28 mouse cellular contexts compared by ENCODE assay signal in the genomic region with DNA sequence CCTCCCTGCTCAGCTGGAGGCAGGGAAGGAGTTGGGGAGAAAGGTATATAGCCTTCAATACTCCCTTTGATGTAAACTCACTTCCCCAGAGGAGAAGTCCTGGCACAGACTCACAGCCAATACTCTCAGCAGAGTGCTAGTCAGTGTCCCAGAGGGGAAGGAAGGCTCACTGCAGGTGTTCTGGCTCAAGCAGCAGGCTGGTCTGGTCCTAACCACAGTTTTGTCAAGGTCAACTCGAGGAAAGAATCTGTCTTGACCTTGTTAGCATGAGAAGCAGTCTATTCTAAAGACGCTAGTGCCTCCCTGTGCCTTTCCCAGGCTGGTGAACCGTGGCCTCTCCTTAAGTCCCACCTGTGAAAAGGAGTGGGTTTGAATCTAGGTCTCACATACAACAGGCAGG. TPM values are rescaled to one million over a fixed set of nuclear protein-coding genes. Genes with fewer than 3 reads are reported as not detected.
DNase-seq lines count a peak whose midpoint lies in the region; ATAC-seq and TF ChIP-seq lines count a peak whose summit lies in the region.
"Had no signal": no experiment of that assay in that cellular context is flagged by ENCODE, and none has a peak within 500 bp of the region (broad histone marks: within the 10 kb centered on the region; RNA-seq: fewer than 3 reads in every experiment).

No protein-coding gene starts in this region.

- no peak for TF ChIP-seq CTCF in gastrocnemius, adult 2 months (IDR thresholded peaks at IDR 0.05)

- H3K4me3 ChIP-seq in gastrocnemius, adult 2 months = no peak overlapping the region
- H3K4me3 ChIP-seq in heart, embryonic 13.5 days = no peak overlapping the region
- no peak overlapping the region for H3K4me3 ChIP-seq in embryonic facial prominence, embryonic 10.5 days
- no peak overlapping the region for H3K4me3 ChIP-seq in liver, embryonic 11.5 days (ENCODE audit: low read depth, low read length)
- H3K4me3 ChIP-seq: embryonic facial prominence, embryonic 12.5 days; hindbrain, embryonic 10.5 days; hindbrain, embryonic 15.5 days; liver, embryonic 12.5 days; midbrain, embryonic 13.5 days; neural tube, embryonic 13.5 days had no signal

- no peaks in the 10 kb centered on the region for H3K9me3 ChIP-seq in heart, embryonic 13.5 days
- H3K9me3 ChIP-seq in embryonic facial prominence, embryonic 10.5 days = no peaks in the 10 kb centered on the region
- H3K9me3 ChIP-seq in liver, embryonic 11.5 days (ENCODE audit: control insufficient read depth, low read length) = no peaks in the 10 kb centered on the region
- H3K9me3 ChIP-seq: embryonic facial prominence, embryonic 12.5 days; hindbrain, embryonic 10.5 days; hindbrain, embryonic 15.5 days; liver, embryonic 12.5 days; midbrain, embryonic 13.5 days; neural tube, embryonic 13.5 days had no signal

- 0 out of 2 replicates have a peak overlapping the region, but pooled peaks have one; percentile 8 for H3K9ac ChIP-seq in heart, embryonic 13.5 days
- H3K9ac ChIP-seq in liver, embryonic 11.5 days (ENCODE audit: low read depth, low read length) = no peak overlapping the region
- H3K9ac ChIP-seq: embryonic facial prominence, embryonic 12.5 days; hindbrain, embryonic 15.5 days; liver, embryonic 12.5 days; liver, postnatal 0 days; midbrain, embryonic 13.5 days; neural tube, embryonic 13.5 days had no signal

- no peaks in the 10 kb centered on the region for H3K36me3 ChIP-seq in heart, embryonic 13.5 days
- no peaks in the 10 kb centered on the region for H3K36me3 ChIP-seq in embryonic facial prominence, embryonic 10.5 days (replicated peaks)
- H3K36me3 ChIP-seq in liver, embryonic 11.5 days (ENCODE audit: control insufficient read depth, insufficient read depth, low read length) = no peaks in the 10 kb centered on the region
- H3K36me3 ChIP-seq: embryonic facial prominence, embryonic 12.5 days; hindbrain, embryonic 10.5 days; hindbrain, embryonic 15.5 days; liver, embryonic 12.5 days; midbrain, embryonic 13.5 days; neural tube, embryonic 13.5 days had no signal

- peaks cover 37% of the 10 kb centered on the region for H3K4me1 ChIP-seq in heart, embryonic 13.5 days
- peaks cover 41% of the 10 kb centered on the region for H3K4me1 ChIP-seq in embryonic facial prominence, embryonic 10.5 days
- peaks cover 13% of the 10 kb centered on the region for H3K4me1 ChIP-seq in liver, embryonic 11.5 days (replicated peaks; ENCODE audit: control insufficient read depth, insufficient read depth, low read length)
- H3K4me1 ChIP-seq: midbrain, embryonic 13.5 days had no signal

- H3K27ac ChIP-seq in gastrocnemius, adult 2 months = 0 out of 2 replicates have a peak overlapping the region, but pooled peaks have one; percentile 16
- H3K27ac ChIP-seq in heart, embryonic 13.5 days (replicated peaks) = no peak overlapping the region
- H3K27ac ChIP-seq in embryonic facial prominence, embryonic 10.5 days (replicated peaks) = peak overlapping the region; percentile 21; the same call in 1 of the 2 replicates
- H3K27ac ChIP-seq in liver, embryonic 11.5 days (ENCODE audit: low read depth, low read length) = no peak overlapping the region
- H3K27ac ChIP-seq: embryonic facial prominence, embryonic 12.5 days; hindbrain, embryonic 10.5 days; hindbrain, embryonic 15.5 days; liver, embryonic 12.5 days; midbrain, embryonic 13.5 days; neural tube, embryonic 13.5 days had no signal

- no peak for ATAC-seq in heart, embryonic 13.5 days (ENCODE audit: extremely low read depth, insufficient number of reproducible peaks, low FRiP score, low TSS enrichment)
- no peak for ATAC-seq in liver, embryonic 11.5 days (replicated peaks; ENCODE audit: low FRiP score)
- ATAC-seq: CD4-positive, CD25-positive, alpha-beta regulatory T cell, adult 4 months; forebrain, embryonic 16.5 days; inflammation-experienced regulatory T-cells, adult 6 months; liver, embryonic 12.5 days; liver, postnatal 0 days; midbrain, embryonic 13.5 days had no signal

- no peaks in the 10 kb centered on the region for H3K27me3 ChIP-seq in heart, embryonic 13.5 days (replicated peaks)
- no peaks in the 10 kb centered on the region for H3K27me3 ChIP-seq in embryonic facial prominence, embryonic 10.5 days (replicated peaks; ENCODE audit: low read depth, poor library complexity, severe bottlenecking)
- H3K27me3 ChIP-seq in liver, embryonic 11.5 days (replicated peaks; ENCODE audit: control insufficient read depth, insufficient read depth, low read length) = no peaks in the 10 kb centered on the region
- H3K27me3 ChIP-seq: embryonic facial prominence, embryonic 12.5 days; hindbrain, embryonic 15.5 days; liver, embryonic 12.5 days; neural tube, embryonic 13.5 days had no signal

- no peak overlapping the region for H3K4me2 ChIP-seq in heart, embryonic 13.5 days
- no peak overlapping the region for H3K4me2 ChIP-seq in liver, embryonic 11.5 days
- H3K4me2 ChIP-seq: embryonic facial prominence, embryonic 12.5 days; hindbrain, embryonic 15.5 days; liver, embryonic 12.5 days; midbrain, embryonic 13.5 days; neural tube, embryonic 13.5 days had no signal

- intact Hi-C loops in gastrocnemius, adult 2 months (cut with DNase I) = loop anchor here (10.0 kb wide), 2 partner anchors 130 to 170 kb away; no protein-coding TSS in a partner anchor

- no peak for DNase-seq in gastrocnemius, adult 2 months
- no peak for DNase-seq in gastrocnemius, postnatal 25 days
- DNase-seq in heart, adult 8-10 months (ENCODE audit: low spot score) = no peak
- peak; percentile 21 for DNase-seq in 416B (ENCODE audit: low read depth)
- no peak for DNase-seq in embryonic facial prominence, embryonic 10.5 days (ENCODE audit: low spot score)
- no peak for DNase-seq in liver, embryonic 11.5 days (ENCODE audit: low spot score)
- DNase-seq: adrenal gland, postnatal 10 days; cerebellum, adult 9-10 months; cerebellum, postnatal 36 days; gastrocnemius, postnatal 10 days; kidney, adult 2 months; kidney, postnatal 10 days; layer of hippocampus, postnatal 36 days; liver, postnatal 0 days; lung, postnatal 4 days; right cerebral cortex, postnatal 4 days; thymus, adult 2 months; thymus, postnatal 36 days had no signal

- 39% methylated on average over 3 of the region's 3 CpGs for WGBS in heart, embryonic 13.5 days
- WGBS in embryonic facial prominence, embryonic 10.5 days = 30% methylated on average over 3 of the region's 3 CpGs
- WGBS in liver, embryonic 11.5 days = 33% methylated on average over 3 of the region's 3 CpGs

RNA-seq across cellular contexts. Expression of a gene that starts 30.6 kb away (rescaled TPM):
- under 1 TPM; 0.31 to 0.47 TPM for total RNA-seq in gastrocnemius, adult 2 months (2021)
- under 1 TPM; 0.31 to 0.46 TPM for total RNA-seq in gastrocnemius, postnatal 25 days (2021)
- polyA plus RNA-seq in heart, embryonic 13.5 days (2015; fragmentation: Nextera tagmentation; extraction: Ambion mirVana) = 25.5 and 26.3 TPM in 2 replicates
- total RNA-seq in heart, adult 8-10 months (2022) = under 1 TPM; 0.28 to 0.76 (median 0.42) TPM
- polyA plus RNA-seq in embryonic facial prominence, embryonic 10.5 days (2016; fragmentation: Nextera tagmentation; extraction: Ambion mirVana) = 63.7 and 65.3 TPM in 2 replicates
- polyA plus RNA-seq in liver, embryonic 11.5 days (2014; fragmentation: Nextera tagmentation; extraction: Ambion mirVana) = 55.0 and 55.3 TPM in 2 replicates

Comparison
In these comparisons a context has a peak if more than half of its experiments do, and no peak if none do; other contexts are left out.
1. H3K27ac ChIP-seq: peak in gastrocnemius, adult 2 months (single experiment) and embryonic facial prominence, embryonic 10.5 days (single experiment); none in heart, embryonic 13.5 days (single experiment) and liver, embryonic 11.5 days (single experiment).